Mouse (Mus musculus): ENCODE data around the gene Rarb. TPM values are rescaled to one million over a fixed set of nuclear protein-coding genes. Genes with fewer than 3 reads are reported as not detected.
A peak's percentile ranks its signal among the peaks of the same experiment; 100 is the strongest.

Gene Rarb
- total and polyA plus RNA-seq, 3 experiments: 0.04 TPM; not detected in 2

DNA sequence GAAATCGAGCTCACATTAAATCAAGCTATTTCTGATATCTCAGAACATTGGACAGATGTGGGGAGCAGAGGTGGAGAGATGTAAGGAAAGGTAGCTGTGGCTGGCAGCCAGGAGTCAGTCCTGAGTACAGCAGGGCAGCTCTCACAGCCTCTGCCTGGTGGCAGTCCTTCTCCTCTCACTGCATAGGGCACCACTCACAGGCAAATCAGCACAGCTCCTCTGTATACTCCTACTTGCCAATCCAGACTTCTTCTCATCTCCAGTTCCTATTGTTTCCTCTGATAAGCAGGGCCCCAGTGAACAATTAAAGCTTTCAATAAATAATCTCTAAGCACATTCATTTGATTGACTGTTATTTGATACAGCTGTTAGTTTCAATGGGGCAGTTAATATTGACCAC lies 252.0 kb downstream of the Rarb start:
- dilution Hi-C loops (cut with MboI; ENCODE audit: extremely low pct_ligation_motif_present, extremely low pct_unique_long_range_greater_than_20kb, low sequenced_read_pairs): no loop called here
- no peaks in the 10 kb centered on the region for H3K79me2 ChIP-seq (replicated peaks; ENCODE audit: control insufficient read depth, extremely low read depth, insufficient read depth, poor library complexity, severe bottlenecking)
- H3K27ac ChIP-seq (ENCODE audit: insufficient read depth, low read depth): no peak overlapping the region
- H3K9me3 ChIP-seq (replicated peaks; ENCODE audit: low read length): no peaks in the 10 kb centered on the region
- no peak overlapping the region for H3K4me3 ChIP-seq (replicated peaks in 1 of 3; ENCODE audit: low read depth in 2 of 3, low read length in 2 of 3, poor library complexity in 1 of 3)
- no peak for DNase-seq (ENCODE audit: extremely low read depth)
- H3K4me1 ChIP-seq (ENCODE audit: control insufficient read depth in 1 of 2, insufficient read depth in 2 of 2): peaks cover 0 to 14% of the 10 kb centered on the region in 2 experiments; a peak in 3 of 4 replicates
- no peak overlapping the region for H3K4me2 ChIP-seq (ENCODE audit: insufficient read depth, low read depth, poor library complexity, severe bottlenecking)
- H3K9ac ChIP-seq (ENCODE audit: insufficient read depth, low read depth): no peak overlapping the region
- no peaks in the 10 kb centered on the region for H3K27me3 ChIP-seq (replicated peaks)
- H3K36me3 ChIP-seq (replicated peaks in 1 of 2; ENCODE audit: control insufficient read depth in 1 of 2, insufficient read depth in 1 of 2, low read length in 1 of 2): no peaks in the 10 kb centered on the region
- TF ChIP-seq GABPA (IDR thresholded peaks at IDR 0.05; ENCODE audit: insufficient replicate concordance, low read depth, low read length): no peak
- no peak for TF ChIP-seq ZC3H11A (IDR thresholded peaks at IDR 0.05; ENCODE audit: low read depth, low read length)
- TF ChIP-seq USF1 (IDR thresholded peaks at IDR 0.05; ENCODE audit: low read depth, low read length): no peak
- no peak for TF ChIP-seq MAX (IDR thresholded peaks at IDR 0.05; ENCODE audit: low read length)
- TF ChIP-seq ETS1 (conservative IDR thresholded peaks at IDR 0.05; ENCODE audit: low read depth, low read length): no peak
- no peak for TF ChIP-seq RCOR1 (conservative IDR thresholded peaks at IDR 0.05; ENCODE audit: low read depth, low read length)
- no peak for TF ChIP-seq NRF1 (IDR thresholded peaks at IDR 0.05; ENCODE audit: low read depth, low read length)
- in situ Hi-C loops (cut with MboI; ENCODE audit: low pct_ligation_motif_present, low pct_unique_long_range_greater_than_20kb, low sequenced_read_pairs): no loop called here

DNA sequence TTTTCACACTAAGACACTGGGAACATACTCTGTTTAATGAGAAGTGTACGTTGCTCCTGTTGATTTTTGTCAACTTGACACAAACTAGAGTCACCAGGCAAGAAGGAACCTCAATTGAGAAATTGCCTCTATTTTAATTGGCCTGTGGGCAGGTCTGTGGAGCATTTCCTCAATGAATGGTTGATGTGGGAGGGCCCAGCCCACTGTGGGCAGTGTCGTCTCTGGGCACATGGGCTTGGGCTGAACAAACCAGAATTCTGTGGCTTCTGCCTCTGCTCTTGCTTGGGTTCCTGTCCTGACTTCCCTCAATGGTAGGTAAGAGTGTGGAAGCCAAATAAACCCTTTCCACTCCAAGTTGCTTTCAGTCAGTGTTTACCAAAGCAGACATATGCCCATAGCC lies 255.0 kb downstream of the Rarb start:
- Histone ChIP-seq H3K9ac (ENCODE audit: insufficient read depth, low read depth) (no peak overlapping the region), H3K79me2 (replicated peaks; ENCODE audit: control insufficient read depth, extremely low read depth, insufficient read depth, poor library complexity, severe bottlenecking) (no peaks in the 10 kb centered on the region), H3K27ac (ENCODE audit: insufficient read depth, low read depth) (no peak overlapping the region), H3K4me3 (replicated peaks in 1 of 3; ENCODE audit: low read depth in 2 of 3, low read length in 2 of 3, poor library complexity in 1 of 3) (no peak overlapping the region), H3K27me3 (replicated peaks) (no peaks in the 10 kb centered on the region), H3K36me3 (replicated peaks in 1 of 2; ENCODE audit: control insufficient read depth in 1 of 2, insufficient read depth in 1 of 2, low read length in 1 of 2) (no peaks in the 10 kb centered on the region), H3K4me2 (ENCODE audit: insufficient read depth, low read depth, poor library complexity, severe bottlenecking) (no peak overlapping the region), H3K9me3 (replicated peaks; ENCODE audit: low read length) (no peaks in the 10 kb centered on the region), H3K4me1 (ENCODE audit: control insufficient read depth in 1 of 2, insufficient read depth in 2 of 2) (peaks cover 0 to 13% of the 10 kb centered on the region in 2 experiments; a peak in 3 of 4 replicates)
- in situ Hi-C loops (cut with MboI; ENCODE audit: low pct_ligation_motif_present, low pct_unique_long_range_greater_than_20kb, low sequenced_read_pairs): no loop called here
- TF ChIP-seq TCF12 (IDR thresholded peaks at IDR 0.05; ENCODE audit: low read depth, low read length) (no peak), MAFK (IDR thresholded peaks at IDR 0.05; ENCODE audit: insufficient replicate concordance, low read length) (no peak), MAX (IDR thresholded peaks at IDR 0.05; ENCODE audit: low read length) (no peak), ZNF384 (IDR thresholded peaks at IDR 0.05; ENCODE audit: low read depth, low read length) (no peak), KAT2A (IDR thresholded peaks at IDR 0.05; ENCODE audit: insufficient replicate concordance, low read length) (no peak), SIN3A (IDR thresholded peaks at IDR 0.05; ENCODE audit: low read length) (no peak)
- no peak for DNase-seq (ENCODE audit: extremely low read depth)
- dilution Hi-C loops (cut with MboI; ENCODE audit: extremely low pct_ligation_motif_present, extremely low pct_unique_long_range_greater_than_20kb, low sequenced_read_pairs): no loop called here

DNA sequence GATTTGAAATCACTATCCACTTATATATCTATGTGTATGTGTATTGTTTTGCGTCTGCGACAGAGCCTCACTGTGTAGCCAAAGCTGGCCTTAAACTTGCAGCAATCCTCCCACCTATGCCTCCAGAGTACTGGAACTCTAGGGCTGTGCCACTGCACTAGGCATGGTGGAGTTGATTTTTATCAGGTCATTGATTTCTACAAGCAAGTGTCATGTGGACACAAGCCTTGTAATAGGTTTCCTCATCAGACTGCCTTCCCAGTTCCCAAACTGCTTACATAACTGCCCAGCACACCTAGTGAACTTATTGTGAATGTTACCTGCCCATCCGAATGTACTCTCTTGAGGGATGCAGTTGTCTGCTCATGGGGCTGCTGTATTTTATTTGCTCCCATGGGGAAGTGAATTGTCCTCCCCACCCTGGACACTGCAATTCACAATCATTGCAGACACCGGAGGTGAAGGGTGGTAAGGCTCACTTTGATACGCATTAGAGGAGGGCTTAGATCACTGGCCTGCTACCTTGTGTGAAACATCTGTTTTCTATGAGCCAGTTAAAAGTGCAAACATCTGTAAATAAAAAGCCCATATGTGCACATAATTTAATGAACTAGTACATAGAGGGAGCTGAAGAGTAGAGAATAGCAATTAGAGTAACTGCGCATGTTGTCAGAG lies 257.3 kb downstream of the Rarb start:
- no peaks in the 10 kb centered on the region for H3K79me2 ChIP-seq (replicated peaks; ENCODE audit: control insufficient read depth, extremely low read depth, insufficient read depth, poor library complexity, severe bottlenecking)
- no peaks in the 10 kb centered on the region for H3K36me3 ChIP-seq (replicated peaks in 1 of 2; ENCODE audit: control insufficient read depth in 1 of 2, insufficient read depth in 1 of 2, low read length in 1 of 2)
- in situ Hi-C loops (cut with MboI; ENCODE audit: low pct_ligation_motif_present, low pct_unique_long_range_greater_than_20kb, low sequenced_read_pairs) (no loop called here), dilution Hi-C loops (cut with MboI; ENCODE audit: extremely low pct_ligation_motif_present, extremely low pct_unique_long_range_greater_than_20kb, low sequenced_read_pairs) (no loop called here)
- H3K4me1 ChIP-seq (ENCODE audit: control insufficient read depth in 1 of 2, insufficient read depth in 2 of 2): peaks cover 3 to 17% of the 10 kb centered on the region in 2 experiments
- DNase-seq (ENCODE audit: extremely low read depth): no peak
- H3K9ac ChIP-seq (ENCODE audit: insufficient read depth, low read depth): no peak overlapping the region
- no peaks in the 10 kb centered on the region for H3K27me3 ChIP-seq (replicated peaks)
- no peak overlapping the region for H3K4me3 ChIP-seq (replicated peaks in 1 of 3; ENCODE audit: low read depth in 2 of 3, low read length in 2 of 3, poor library complexity in 1 of 3)
- TF ChIP-seq RAD21 (IDR thresholded peaks at IDR 0.05; ENCODE audit: low read depth, low read length) (no peak), ETS1 (conservative IDR thresholded peaks at IDR 0.05; ENCODE audit: low read depth, low read length) (no peak), ZNF384 (IDR thresholded peaks at IDR 0.05; ENCODE audit: low read depth, low read length) (peak; percentile 36; the same call in 1 of the 2 replicates)
- no peaks in the 10 kb centered on the region for H3K9me3 ChIP-seq (replicated peaks; ENCODE audit: low read length)
- H3K27ac ChIP-seq (ENCODE audit: insufficient read depth, low read depth): no peak overlapping the region
- no peak overlapping the region for H3K4me2 ChIP-seq (ENCODE audit: insufficient read depth, low read depth, poor library complexity, severe bottlenecking)

Measured in CH12.LX (cell line).